Comparison of ENCODE assay signal across 8 mouse cellular contexts in genomic region chr14:119138786-119139100, GRCm38 (mm10). TPM values are rescaled to one million over a fixed set of nuclear protein-coding genes. Genes with fewer than 3 reads are reported as not detected.
A peak's percentile ranks its signal among the peaks of the same experiment; 100 is the strongest.
DNase-seq lines count a peak whose midpoint lies in the region; ATAC-seq and TF ChIP-seq lines count a peak whose summit lies in the region.

No protein-coding gene starts in this region.

- H3K27ac ChIP-seq in kidney, adult 2 months (ENCODE audit: insufficient read depth, low read depth, low read length): no peak overlapping the region
- H3K27ac ChIP-seq in intestine, embryonic 16.5 days (ENCODE audit: low read length): no peak overlapping the region
- H3K27ac ChIP-seq in midbrain, postnatal 0 days (ENCODE audit: low read depth, low read length): no peak overlapping the region

- no peak for ATAC-seq in intestine, embryonic 16.5 days
- no peak for ATAC-seq in midbrain, postnatal 0 days (ENCODE audit: low FRiP score)
- ATAC-seq in granulocyte monocyte progenitor cell, adult 5-6 weeks (replicated peaks; ENCODE audit: poor library complexity, severe bottlenecking): no peak

- DNase-seq in kidney, adult 2 months: peak; percentile 5
- no peak for DNase-seq in kidney, adult 18-20 months
- DNase-seq in R1 (ENCODE audit: low read depth, low spot score): peak; percentile 26
- peak; percentile 35 for DNase-seq in embryo, embryonic 9.5 days (ENCODE audit: extremely low spot score)
- DNase-seq in midbrain, postnatal 0 days (ENCODE audit: low spot score): no peak
- DNase-seq in thymus, postnatal 10 days (ENCODE audit: low spot score in 2 of 2): no peak

- WGBS in kidney, adult 2 months: 3% methylated on average over 20 of the region's 20 CpGs
- 2% methylated on average over 20 of the region's 20 CpGs for WGBS in intestine, embryonic 16.5 days
- WGBS in midbrain, postnatal 0 days: under 1% methylated on average over 20 of the region's 20 CpGs

- peak overlapping the region; percentile 72; the same call in 1 of the 2 replicates for H3K9ac ChIP-seq in intestine, embryonic 16.5 days (ENCODE audit: low read depth, low read length)
- peak overlapping the region; percentile 57 for H3K9ac ChIP-seq in midbrain, postnatal 0 days (replicated peaks; ENCODE audit: low read length, poor library complexity, severe bottlenecking)

- no peak for TF ChIP-seq CTCF in kidney, adult 2 months (conservative IDR thresholded peaks at IDR 0.05; ENCODE audit: insufficient read depth, insufficient read length, low read depth, low read length)
- no peak for TF ChIP-seq CTCF in midbrain, postnatal 0 days (IDR thresholded peaks at IDR 0.05)

- peaks cover 8% of the 10 kb centered on the region for H3K27me3 ChIP-seq in kidney, adult 2 months (replicated peaks; ENCODE audit: control insufficient read depth, insufficient read depth, low read length)
- H3K27me3 ChIP-seq in intestine, embryonic 16.5 days (replicated peaks; ENCODE audit: control insufficient read depth, insufficient read depth, low read length): peaks cover 27% of the 10 kb centered on the region
- H3K27me3 ChIP-seq in midbrain, postnatal 0 days (ENCODE audit: insufficient read depth, low read length): peaks cover 8% of the 10 kb centered on the region; the same call in 1 of the 2 replicates

- no peaks in the 10 kb centered on the region for H3K9me3 ChIP-seq in intestine, embryonic 16.5 days (ENCODE audit: control insufficient read depth, low read length)
- H3K9me3 ChIP-seq in midbrain, postnatal 0 days (ENCODE audit: low read length): no peaks in the 10 kb centered on the region

- H3K4me3 ChIP-seq in kidney, adult 2 months (ENCODE audit: insufficient read depth, low read depth, low read length): peak overlapping the region; percentile 34
- H3K4me3 ChIP-seq in intestine, embryonic 16.5 days (ENCODE audit: low read length): peak overlapping the region; percentile 72
- peak overlapping the region; percentile 77 for H3K4me3 ChIP-seq in midbrain, postnatal 0 days (ENCODE audit: low read depth, low read length)

- no peaks in the 10 kb centered on the region for H3K36me3 ChIP-seq in kidney, adult 2 months (ENCODE audit: control insufficient read depth, insufficient read depth, low read length)
- no peaks in the 10 kb centered on the region for H3K36me3 ChIP-seq in intestine, embryonic 16.5 days (ENCODE audit: control insufficient read depth, insufficient read depth, low read length)
- no peaks in the 10 kb centered on the region for H3K36me3 ChIP-seq in midbrain, postnatal 0 days (ENCODE audit: insufficient read depth, low read length)

- peak overlapping the region; percentile 99 for H3K4me2 ChIP-seq in intestine, embryonic 16.5 days (ENCODE audit: low read depth, low read length)
- peak overlapping the region; percentile 96 for H3K4me2 ChIP-seq in midbrain, postnatal 0 days (ENCODE audit: low read depth, low read length, poor library complexity, severe bottlenecking)

- no peaks in the 10 kb centered on the region for H3K4me1 ChIP-seq in kidney, adult 2 months (ENCODE audit: control insufficient read depth, insufficient read depth, low read length)
- peaks cover 7% of the 10 kb centered on the region; the same call in 1 of the 2 replicates for H3K4me1 ChIP-seq in intestine, embryonic 16.5 days (ENCODE audit: control insufficient read depth, insufficient read depth, low read length)
- H3K4me1 ChIP-seq in midbrain, postnatal 0 days (ENCODE audit: insufficient read depth, low read length): no peaks in the 10 kb centered on the region

- TF ChIP-seq POLR2A in kidney, adult 2 months (IDR thresholded peaks at IDR 0.05; ENCODE audit: low read depth, low read length): no peak

RNA-seq across cellular contexts. Expression of gene Hs6st3, which starts 0.6 kb away (rescaled TPM):
- polyA plus RNA-seq in kidney, adult 2 months (2012; rRNA removed): 0.08 and 0.11 TPM in 2 replicates
- polyA plus RNA-seq in intestine, embryonic 16.5 days (2015; fragmentation: Nextera tagmentation; extraction: Ambion mirVana): not detected in 2 replicates
- 28.9 and 36.6 TPM in 2 replicates for total RNA-seq in midbrain, postnatal 0 days (2014; rRNA removed)
- 0.98 and 1.8 TPM in 2 replicates for polyA plus RNA-seq in midbrain, postnatal 0 days (2015; fragmentation: Nextera tagmentation; extraction: Ambion mirVana)
- not detected in 2 replicates for total RNA-seq in granulocyte monocyte progenitor cell, adult 5-6 weeks (2014; fragmentation: Nextera tagmentation)
- total RNA-seq in granulocyte monocyte progenitor cell, adult 5-6 weeks (2017): not detected in 2 replicates

RNA-seq across cellular contexts. Expression of gene Uggt2, which starts 39.5 kb away (rescaled TPM):
- polyA plus RNA-seq in kidney, adult 2 months (2012; rRNA removed): 3.4 and 3.5 TPM in 2 replicates
- 5.2 and 6.1 TPM in 2 replicates for polyA plus RNA-seq in intestine, embryonic 16.5 days (2015; fragmentation: Nextera tagmentation; extraction: Ambion mirVana)
- 24.0 and 31.0 TPM in 2 replicates for total RNA-seq in midbrain, postnatal 0 days (2014; rRNA removed)
- 10.0 and 12.6 TPM in 2 replicates for polyA plus RNA-seq in midbrain, postnatal 0 days (2015; fragmentation: Nextera tagmentation; extraction: Ambion mirVana)
- total RNA-seq in granulocyte monocyte progenitor cell, adult 5-6 weeks (2014; fragmentation: Nextera tagmentation): 0.92 and 8.4 TPM in 2 replicates
- 0.72 and 4.3 TPM in 2 replicates for total RNA-seq in granulocyte monocyte progenitor cell, adult 5-6 weeks (2017)

Comparison
In these comparisons a context has a peak if more than half of its experiments do, and no peak if none do; other contexts are left out.
1. DNase-seq: peak in kidney, adult 2 months (single experiment), R1 (single experiment) and embryo, embryonic 9.5 days (single experiment); none in kidney, adult 18-20 months (single experiment), midbrain, postnatal 0 days (single experiment) and thymus, postnatal 10 days (0 of 2).
2. Peak in every context shown above with its lines, with median percentiles within 50 percentile points of each other: H3K4me3 ChIP-seq.